Mouse (Mus musculus) lung, adult 2 months (tissue): ENCODE data around the gene Rala. TPM values are rescaled to one million over a fixed set of nuclear protein-coding genes. Genes with fewer than 3 reads are reported as not detected.

Experiments used
- DNase-seq: peaks from one replicate; pipeline ENCODE4 v3.0.0; 2022
- H3K4me1 ChIP-seq: fragments of 200-500 bp; 2 replicates; pipeline ENCODE4 v1.6.1; 2011; ENCODE audit warnings: low read length; ENCODE audit not compliant: control insufficient read depth, insufficient read depth
- H3K4me3 ChIP-seq: fragments of 200-500 bp; replicated peaks from 2 replicates; pipeline ENCODE3; 2011; ENCODE audit warnings: low read depth, mild to moderate bottlenecking, control low read depth, low read length; ENCODE audit errors: extremely low read depth
- CTCF ChIP-seq: fragments of 200-500 bp; IDR thresholded peaks from 2 replicates; pipeline ENCODE4 v1.5.1; 2011; ENCODE audit warnings: mild to moderate bottlenecking, low read length, control low read depth; ENCODE audit not compliant: insufficient read depth
- POLR2A ChIP-seq: fragments of 200-500 bp; IDR thresholded peaks from 2 replicates; pipeline ENCODE4 v1.6.1; 2011; ENCODE audit warnings: low read depth, mild to moderate bottlenecking, control low read depth, low read length, borderline replicate concordance; ENCODE audit errors: extremely low read depth
- WGBS: fragments of 180-500 bp; shearing (Covaris S2); methylation state at CpG from one replicate; pipeline ENCODE4 v1.1.7; 2018; 5-methylcytosine and 5-hydroxymethylcytosine counted together
- polyA plus RNA-seq: library from polyadenylated mRNA; depleted of rRNA; stranded (reverse); fragments of >200 nt; gene quantifications from 2 replicates; pipeline ENCODE4 v1.2.3, GENCODE M21; 2012; rRNA removed

Rala gene
- 12.8 and 25.2 TPM in 2 replicates for polyA plus RNA-seq

DNA sequence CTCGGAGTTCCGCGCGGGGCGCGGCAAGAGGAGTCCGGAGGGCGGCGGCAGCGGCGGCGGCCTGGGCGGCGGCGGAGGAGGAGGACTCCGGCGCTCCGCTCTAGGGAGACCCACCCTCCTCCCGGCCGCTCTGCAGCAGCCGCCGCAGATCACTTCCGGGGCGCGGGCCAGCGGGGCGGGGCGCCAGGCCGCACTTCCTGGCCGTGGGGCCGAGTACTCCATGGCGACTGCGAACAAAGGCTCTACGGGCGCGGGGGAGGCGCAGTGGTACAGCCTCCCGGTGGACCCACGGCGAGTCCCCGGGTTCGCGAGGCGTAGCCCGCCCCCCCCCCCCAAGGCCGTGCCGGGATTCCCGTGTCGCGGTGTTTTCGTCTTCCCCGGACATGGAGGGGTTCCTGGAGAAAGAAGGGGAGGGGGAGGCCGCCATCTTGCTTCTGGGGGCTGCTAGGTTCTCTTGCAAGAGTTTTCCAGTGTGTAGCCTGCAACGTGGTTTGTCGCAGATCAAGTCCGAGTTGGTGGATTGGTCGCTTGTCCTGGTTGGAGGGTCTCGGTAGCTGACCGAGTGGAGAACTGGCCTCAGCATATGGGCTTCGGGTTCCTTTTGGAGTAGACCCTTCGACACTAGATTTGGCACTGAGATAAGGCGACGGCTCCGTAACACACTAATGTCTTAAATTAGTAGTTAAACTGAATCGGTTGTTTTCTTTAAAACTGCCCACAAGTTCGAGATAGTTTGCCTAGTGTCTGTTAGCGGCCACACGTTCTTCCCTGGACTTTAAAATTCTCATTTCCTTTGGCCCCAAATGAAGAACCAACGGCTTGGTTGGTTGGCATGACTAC, at the start of gene Rala:
TSS of gene Rala (minus strand) at position 162 of the 840 bp plus-strand sequence.
- TF ChIP-seq POLR2A (peak; percentile 79), CTCF (no peak)
- peak; percentile 94 for DNase-seq
- 8% methylated on average over 51 of the region's 69 CpGs for WGBS
- H3K4me3 ChIP-seq, result peak within 1 kb of the TSS; percentile 97
- H3K4me1 ChIP-seq, result peaks cover 3% of the 10 kb centered on the region

DNA sequence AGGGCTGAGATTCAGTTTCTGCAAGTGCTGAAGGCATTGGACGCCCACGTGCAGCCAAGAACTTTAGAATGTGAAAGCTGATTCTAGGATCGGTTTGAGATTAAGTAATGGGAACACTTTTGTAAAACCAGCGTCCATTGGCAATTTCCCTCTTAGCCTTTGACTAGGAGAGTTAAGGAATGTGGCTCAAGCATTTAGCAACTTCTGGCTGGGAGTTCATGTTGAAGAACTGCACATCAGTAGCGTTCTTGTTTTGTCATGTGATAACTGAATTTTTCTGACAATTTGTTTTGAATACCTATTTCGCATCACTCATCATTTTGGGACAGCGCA, 49.4 kb upstream of the Rala start:
- no peak for DNase-seq
- TF ChIP-seq CTCF (no peak), POLR2A (no peak)
- no peaks in the 10 kb centered on the region for H3K4me1 ChIP-seq
- WGBS, result 29% methylated on average over 7 of the region's 7 CpGs
- H3K4me3 ChIP-seq, result peak overlapping the region; percentile 53

DNA sequence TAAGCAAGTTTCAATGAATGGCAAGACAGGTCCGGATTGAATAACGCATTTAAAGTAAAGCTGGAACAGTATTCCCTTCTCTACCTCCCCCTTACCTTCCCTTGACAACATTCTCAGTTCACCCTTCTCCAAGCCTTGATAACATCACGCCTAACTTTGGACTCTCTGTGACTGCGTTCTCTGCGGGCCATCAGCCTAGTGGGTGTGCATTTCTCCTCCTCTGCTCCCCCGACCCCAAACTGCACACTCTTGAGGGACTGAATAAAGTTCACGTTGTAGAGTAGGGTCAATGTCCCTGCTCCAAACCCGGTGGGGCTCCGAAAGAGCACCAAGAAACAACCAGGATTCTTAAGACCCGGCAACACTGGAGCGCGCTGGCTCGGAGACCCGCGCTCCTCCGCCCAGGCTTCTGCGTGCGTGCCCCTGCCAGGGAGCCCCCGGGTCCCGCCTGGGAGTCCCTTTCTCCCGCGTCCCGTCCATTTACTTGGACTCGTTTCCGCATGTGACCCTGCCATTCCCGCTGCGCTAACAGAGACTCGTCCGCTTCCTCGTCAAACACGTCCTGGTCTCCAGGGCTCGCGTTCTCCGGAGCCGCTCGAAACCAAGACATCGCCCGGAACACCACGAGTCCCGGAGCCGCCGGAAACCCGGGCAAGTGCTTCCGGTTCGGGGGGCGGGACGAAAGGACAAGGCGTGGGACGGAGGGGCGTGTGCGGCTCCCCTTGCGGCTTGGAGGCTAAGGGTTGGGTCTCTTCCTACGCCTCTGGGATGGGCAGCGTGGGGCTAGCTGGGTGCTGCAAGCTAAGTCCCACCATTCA, 48.9 kb upstream of the Rala start, which contains the start of gene Yae1d1:
TSS of gene Yae1d1 (minus strand) at position 653 of the 818 bp plus-strand sequence.
- TF ChIP-seq CTCF (no peak; the same call in 1 of the 2 replicates), POLR2A (no peak; the same call in 1 of the 2 replicates)
- peak; percentile 94 for DNase-seq
- WGBS, result under 1% methylated on average over 54 of the region's 54 CpGs
- Histone ChIP-seq H3K4me1 (no peaks in the 10 kb centered on the region), H3K4me3 (peak within 1 kb of the TSS; percentile 53)

- no peak for TF ChIP-seq POLR2A
- TF ChIP-seq CTCF, result no peak
- H3K4me1 ChIP-seq, result no peaks in the 10 kb centered on the region
- H3K4me3 ChIP-seq, result no peak overlapping the region
- no peak for DNase-seq
- WGBS, result 41% methylated on average over 4 of the region's 4 CpGs
Observed at GRCm38 (mm10) chr13:17992009-17992408, 48.0 kb upstream of the Rala start.

- Histone ChIP-seq H3K4me3 (no peak overlapping the region), H3K4me1 (no peaks in the 10 kb centered on the region; the same call in 1 of the 2 replicates)
- TF ChIP-seq POLR2A (no peak), CTCF (peak; percentile 80)
- WGBS, result 38% methylated on average over 4 of the region's 4 CpGs
- peak; percentile 25 for DNase-seq
Observed at GRCm38 (mm10) chr13:17983194-17983593, 39.2 kb upstream of the Rala start.

DNA sequence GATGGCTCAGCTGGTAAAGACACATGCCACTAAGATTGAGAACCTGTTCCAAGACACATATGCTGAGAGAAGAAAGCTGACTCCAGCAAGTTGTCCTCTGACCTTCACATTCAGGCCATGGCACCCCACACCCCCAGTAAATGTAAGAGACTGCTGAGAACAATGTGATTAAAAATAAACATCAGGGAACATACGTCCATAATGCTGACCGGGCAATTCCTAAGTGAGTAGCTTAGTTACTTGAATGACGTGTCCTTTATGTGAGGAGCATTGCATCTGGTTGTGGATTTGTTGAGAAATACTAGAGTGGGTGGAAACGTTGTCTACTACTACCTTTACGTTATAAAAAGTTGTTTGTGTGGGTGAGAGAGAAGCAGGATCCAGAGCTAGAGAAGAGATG, 38.6 kb upstream of the Rala start:
- Histone ChIP-seq H3K4me3 (no peak overlapping the region), H3K4me1 (no peaks in the 10 kb centered on the region; the same call in 1 of the 2 replicates)
- TF ChIP-seq CTCF (no peak), POLR2A (no peak)
- DNase-seq, result no peak
- 67% methylated on average over 5 of the region's 5 CpGs for WGBS

GRCm38 (mm10) chr13:17976854-17977739, 33.1 kb upstream of the Rala start:
- H3K4me3 ChIP-seq, result no peak overlapping the region
- no peaks in the 10 kb centered on the region for H3K4me1 ChIP-seq
- no peak for DNase-seq
- TF ChIP-seq CTCF, result no peak
- no peak for TF ChIP-seq POLR2A
- 72% methylated on average over 8 of the region's 8 CpGs for WGBS

GRCm38 (mm10) chr13:17975891-17976290, 31.9 kb upstream of the Rala start:
- WGBS, result 39% methylated on average over 2 of the region's 2 CpGs
- Histone ChIP-seq H3K4me3 (no peak overlapping the region), H3K4me1 (no peaks in the 10 kb centered on the region)
- no peak for DNase-seq
- no peak for TF ChIP-seq CTCF
- TF ChIP-seq POLR2A, result no peak

DNA sequence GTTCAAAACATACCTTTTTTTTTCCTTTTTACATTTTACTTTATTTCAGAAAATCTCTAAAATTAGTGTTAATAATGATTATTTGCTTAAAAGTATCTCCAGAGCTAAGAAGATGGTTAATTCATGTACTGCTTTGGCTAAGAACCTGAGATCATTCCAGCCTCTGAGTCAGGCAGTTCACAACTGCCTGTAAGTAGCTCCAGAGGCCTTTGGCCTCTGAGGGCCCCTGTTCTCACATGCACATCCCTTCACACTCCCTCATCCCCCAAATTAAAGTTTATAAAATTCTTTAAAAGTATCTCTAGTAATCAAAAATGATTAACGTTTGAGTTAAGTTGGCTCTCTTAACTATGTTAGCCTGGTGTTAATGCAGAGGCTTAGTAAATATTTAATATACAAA, 31.4 kb upstream of the Rala start:
- no peak for DNase-seq
- no peak for TF ChIP-seq CTCF
- TF ChIP-seq POLR2A, result no peak
- Histone ChIP-seq H3K4me1 (no peaks in the 10 kb centered on the region), H3K4me3 (no peak overlapping the region)
- WGBS, result 60% methylated on average over 1 of the region's 1 CpGs
